Mouse (Mus musculus) layer of hippocampus, postnatal 14 days (tissue): ENCODE results near the gene Inha. TPM values are rescaled to one million over a fixed set of nuclear protein-coding genes. Genes with fewer than 3 reads are reported as not detected.

Experiments used
- DNase-seq, 2 experiments: peaks; one replicate each; pipeline ENCODE4 v3.0.0; 2021 to 2022; ENCODE audit warnings: low spot score in 2 of 2, mixed read lengths in 1 of 2
- total RNA-seq, 2 experiments: library from RNA; stranded (reverse); gene quantifications; 2 replicates each; pipeline ENCODE4 v1.2.3; 2021

Gene Inha
- total RNA-seq, 2 experiments from 2014 or later = 20.3 to 22.6 TPM

DNA sequence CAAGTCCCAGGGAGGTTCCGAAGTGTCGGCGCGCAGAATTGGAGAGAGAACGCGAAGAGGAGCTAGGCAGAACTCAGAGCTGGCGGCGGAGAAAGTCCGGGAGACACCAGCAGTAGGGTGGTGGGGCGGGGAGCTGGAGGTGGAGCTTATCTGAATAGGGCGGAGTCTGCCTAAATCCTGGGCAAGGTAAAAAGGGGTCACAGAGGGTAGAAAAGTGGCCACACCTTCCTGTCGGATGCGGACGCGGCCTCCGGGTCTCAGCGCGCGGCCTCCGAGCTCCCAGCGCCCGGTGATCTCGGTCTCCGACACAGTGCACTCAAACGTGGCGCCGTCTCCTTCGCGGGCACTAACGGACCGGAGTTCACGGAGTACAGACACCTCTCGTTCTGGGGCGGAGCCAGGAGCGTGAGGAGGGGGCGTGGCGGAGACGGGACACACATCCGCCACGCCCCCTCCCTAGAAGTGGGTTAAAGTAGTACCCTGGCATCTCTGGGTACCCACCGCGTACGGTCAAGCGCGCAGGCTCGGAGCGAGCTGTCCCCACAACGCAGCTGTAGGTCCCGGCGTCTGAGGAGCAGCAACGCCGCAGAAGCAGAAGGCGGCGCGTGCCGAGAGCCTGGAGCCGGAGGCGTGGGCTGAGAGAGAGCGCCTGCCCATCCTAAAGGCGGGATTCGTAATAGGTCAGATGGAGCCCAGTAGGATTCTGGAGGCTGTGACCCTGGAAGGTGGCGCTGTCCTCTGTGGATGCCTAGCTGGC, 19.3 kb upstream of the Inha start:
- peak; percentile 52 to 63 for DNase-seq

DNA sequence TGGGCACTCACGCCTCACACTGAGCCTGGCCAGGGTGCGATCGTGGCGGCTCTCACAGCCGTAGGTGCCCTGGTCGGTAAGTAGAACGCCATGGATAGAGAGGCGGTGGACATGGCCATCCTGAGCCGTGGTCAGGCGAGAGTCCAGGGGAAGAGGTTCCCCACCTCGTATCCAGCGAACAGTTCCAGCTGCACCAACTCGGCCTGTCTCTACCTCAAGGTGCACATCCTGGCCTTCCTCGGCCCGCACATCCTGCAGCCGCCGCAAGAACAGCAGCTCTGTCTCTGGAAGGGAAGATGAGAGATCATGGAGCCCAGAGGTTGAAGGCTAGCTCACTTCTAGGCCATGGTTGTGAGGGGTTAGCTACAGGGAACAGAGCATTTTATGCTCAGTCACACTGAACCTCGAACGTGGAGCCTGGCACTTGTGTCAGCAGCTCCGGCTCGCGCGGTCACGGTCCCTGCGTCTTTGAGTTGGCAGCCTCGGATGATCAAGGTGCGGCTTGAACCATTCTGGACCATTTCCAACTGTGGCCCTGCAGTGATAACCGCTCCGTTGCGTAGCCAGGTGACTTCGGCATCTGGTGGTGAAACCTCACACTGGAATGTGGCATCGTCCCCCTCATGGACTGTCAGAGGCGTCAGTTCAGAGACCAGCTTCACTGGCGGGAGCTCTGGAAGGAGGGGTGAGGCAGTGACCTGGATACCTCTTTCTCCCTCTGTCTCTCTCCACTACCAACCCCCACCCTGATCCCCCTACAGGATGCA, 15.9 kb upstream of the Inha start:
- no peak for DNase-seq

DNA sequence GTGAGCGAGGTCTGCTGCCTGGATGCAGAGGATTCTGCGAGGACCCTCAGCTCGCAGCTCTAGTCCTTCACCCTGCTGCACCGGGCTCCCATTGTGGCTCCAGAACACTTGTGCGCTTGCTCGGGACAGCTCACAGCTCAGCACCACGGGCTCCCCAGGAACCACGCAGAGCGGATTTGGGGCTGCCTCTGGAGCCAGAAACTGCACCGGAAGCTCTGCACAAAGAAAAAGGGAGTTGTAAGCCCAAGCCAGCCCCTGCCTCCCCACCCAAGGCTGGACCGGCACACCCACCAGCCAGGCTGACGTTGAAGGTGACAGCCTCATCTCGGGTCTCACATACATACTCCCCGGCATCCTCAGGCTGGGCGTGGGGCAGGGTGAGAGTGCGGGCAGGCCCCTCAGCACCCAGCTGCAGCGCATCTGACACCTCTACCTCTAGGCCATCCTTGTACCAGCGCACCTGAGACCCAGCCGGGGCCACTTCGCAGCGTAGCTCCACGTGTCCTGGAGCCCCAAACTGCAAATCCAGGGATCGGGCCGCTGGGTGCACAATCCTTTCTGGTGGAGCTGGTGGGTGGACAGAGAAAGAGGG, 14.2 kb upstream of the Inha start:
- DNase-seq = no peak

DNA sequence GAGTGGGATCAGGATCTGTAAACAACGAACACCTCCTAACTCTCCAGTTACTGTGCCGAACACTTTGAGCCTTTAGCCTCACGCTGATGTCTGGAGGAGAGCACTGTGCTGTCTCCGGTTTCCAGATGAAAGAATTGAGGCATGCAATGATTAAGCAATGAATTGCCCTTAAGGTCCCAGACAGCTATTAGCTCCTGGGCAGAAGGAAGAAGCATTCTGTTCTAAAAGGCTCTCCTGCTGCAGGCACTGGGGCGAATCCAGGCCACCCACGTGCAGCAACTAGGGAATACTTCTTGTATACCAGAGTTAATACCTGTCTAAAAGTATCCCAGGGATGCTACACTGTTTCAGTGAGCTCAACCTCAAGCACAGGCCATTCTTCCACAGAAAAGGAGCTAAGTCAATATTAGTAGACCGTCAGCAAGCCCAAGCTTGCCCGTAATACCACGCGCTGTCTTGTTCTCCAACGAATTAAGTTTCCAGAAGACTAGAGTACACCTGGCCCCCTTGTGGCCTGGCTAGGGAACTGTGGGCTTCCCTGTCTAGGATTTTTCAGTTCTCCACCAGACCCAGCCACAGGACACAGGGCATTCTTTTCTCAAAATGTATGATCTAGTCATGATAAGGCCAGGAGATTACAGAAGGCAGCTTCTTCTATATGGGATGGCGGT, 11.9 kb upstream of the Inha start:
- DNase-seq = no peak

DNA sequence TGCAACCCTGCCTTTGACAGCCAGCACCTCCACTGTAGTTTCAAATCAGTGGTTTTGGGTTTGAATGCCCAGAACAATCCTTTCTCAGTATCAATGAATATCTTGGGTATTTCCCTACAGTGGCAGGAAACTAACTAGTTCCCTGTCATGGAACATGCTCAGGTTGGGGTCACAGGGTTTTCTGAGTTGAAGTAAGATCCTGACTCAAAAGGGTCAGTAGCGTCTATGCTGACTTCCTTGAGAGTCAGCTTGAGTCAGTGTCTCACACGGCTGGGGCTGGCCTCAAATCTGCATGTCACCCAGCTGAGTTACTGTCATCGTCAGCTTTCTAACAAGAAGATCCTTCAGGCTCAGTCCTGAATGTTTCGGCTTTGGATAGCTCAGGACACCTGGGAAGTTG, 8.0 kb upstream of the Inha start:
- DNase-seq = no peak

DNA sequence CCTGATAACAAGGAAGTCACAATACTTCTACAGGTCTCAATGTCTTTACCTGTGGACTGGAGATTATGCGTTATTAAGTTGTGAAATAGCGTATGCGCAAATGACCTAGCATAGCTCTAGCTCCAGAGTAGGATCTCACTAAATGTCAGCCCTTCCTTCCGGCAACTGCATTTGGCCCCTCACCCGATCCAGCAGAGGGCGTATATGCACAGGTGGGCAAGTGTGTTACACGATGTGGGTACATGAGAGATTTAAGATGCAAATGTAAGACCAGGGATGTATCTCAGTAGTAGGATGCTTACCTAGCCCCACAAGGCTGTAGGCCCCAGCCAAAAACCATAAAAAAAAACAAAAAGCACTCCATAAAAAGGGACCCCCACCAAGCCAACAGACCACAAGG, 7.4 kb upstream of the Inha start:
- DNase-seq = no peak

DNA sequence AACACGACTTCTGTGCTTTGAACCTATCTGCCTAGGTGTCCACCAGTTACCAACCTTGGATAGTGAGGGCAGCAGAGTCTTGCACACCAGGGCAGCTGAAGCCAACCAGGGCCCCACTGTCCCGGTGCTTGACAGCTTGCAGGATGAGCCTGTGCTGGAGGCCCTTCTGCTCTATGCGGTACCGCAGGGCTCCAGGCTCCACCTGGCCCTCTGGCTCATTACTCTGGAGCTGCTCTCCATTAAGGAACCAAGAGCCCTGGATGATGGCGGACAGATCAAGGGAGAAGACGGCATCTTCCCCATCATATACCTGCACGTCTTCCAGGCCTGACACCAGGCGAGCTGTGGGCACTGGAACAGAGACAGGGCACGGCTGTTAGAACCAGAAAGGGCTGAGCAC, 5.0 kb upstream of the Inha start:
- DNase-seq = no peak

DNA sequence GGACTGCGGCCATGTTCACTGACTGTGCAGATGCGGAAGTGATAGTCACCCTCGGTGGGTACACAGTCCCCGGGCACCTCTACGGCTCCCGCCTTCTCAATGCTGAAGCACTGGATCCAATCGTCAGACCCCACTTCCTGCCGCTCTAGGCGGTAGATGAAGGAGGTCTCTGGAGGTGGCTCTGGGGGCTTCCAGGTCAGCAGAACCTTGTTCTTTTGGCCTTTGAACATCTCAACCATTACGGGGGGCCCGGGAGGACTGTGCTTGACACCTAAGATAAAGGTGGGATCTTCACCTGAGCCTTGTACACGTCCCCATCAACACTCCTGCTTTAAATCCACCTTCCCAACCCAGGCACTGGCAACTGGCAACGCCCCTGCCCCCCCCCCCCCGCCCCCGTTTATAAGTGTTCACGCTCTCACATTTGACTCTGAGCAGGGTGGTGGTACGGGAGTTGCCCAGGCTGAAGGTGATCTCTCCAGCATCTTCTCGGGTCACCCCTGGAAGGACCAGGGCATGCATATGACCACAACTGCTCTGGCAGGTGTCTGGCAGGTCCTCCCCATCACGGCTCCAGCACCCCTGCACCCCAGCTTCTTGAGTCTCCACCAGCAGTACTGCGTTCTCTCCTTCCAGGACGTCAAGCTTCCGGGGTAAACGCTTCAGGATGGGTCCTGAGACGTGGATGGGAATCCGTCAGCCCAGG, 3.8 kb upstream of the Inha start:
- DNase-seq = no peak

DNA sequence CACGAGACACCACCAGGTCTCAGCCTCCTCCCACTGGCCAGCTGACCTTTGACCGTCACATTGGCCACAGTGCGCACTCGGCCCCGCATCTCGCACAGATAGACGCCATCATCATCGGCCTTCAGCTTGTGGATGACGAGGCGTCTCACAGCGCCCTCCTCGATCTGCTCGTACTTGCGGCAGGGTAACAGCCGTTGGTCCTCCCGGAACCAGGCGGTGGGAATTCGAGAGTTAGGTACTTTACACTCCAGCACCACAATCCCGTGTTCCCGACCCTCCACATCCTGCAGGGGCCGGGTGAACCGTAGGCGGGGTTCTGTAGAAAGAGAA, 3.3 kb upstream of the Inha start:
- DNase-seq = no peak

DNA sequence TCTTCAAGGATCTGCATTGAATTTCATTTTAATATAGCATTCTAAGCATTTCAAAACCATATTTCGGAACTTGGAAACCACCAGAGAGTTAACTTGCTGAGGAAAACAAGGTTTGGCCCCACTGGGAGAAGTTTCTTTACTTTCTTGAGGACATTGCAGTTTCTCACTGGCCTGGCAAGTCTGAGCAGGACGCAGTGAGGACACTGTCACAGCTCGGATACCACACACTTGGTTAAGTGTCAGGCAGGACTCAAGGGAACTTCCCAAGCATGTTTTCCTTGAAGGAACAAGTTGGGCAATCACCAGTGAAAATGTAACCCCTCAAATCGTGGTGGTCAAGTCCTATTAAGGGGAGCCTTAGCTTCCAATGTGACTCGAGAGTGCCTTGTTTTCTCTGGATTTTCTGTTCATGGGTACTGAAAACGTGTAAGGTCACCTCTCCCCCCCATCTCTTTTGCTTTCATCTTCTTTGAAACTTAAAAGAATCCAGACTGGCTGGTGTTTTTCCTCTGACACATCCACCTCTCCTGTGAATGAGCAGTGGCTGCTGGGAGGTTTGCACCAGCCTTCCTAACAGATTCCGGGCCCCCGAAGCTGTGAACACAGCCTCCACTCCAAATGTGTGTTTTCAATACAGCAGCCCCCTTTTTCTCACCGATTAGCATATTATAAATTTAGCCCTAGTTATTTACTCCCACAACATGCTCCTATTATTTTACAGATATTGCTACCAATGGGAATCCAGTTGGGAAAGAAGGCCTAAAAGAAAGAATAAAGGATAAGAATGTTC, 2.4 kb upstream of the Inha start:
- peak in 1 of 2 experiments; percentile 72 for DNase-seq

DNA sequence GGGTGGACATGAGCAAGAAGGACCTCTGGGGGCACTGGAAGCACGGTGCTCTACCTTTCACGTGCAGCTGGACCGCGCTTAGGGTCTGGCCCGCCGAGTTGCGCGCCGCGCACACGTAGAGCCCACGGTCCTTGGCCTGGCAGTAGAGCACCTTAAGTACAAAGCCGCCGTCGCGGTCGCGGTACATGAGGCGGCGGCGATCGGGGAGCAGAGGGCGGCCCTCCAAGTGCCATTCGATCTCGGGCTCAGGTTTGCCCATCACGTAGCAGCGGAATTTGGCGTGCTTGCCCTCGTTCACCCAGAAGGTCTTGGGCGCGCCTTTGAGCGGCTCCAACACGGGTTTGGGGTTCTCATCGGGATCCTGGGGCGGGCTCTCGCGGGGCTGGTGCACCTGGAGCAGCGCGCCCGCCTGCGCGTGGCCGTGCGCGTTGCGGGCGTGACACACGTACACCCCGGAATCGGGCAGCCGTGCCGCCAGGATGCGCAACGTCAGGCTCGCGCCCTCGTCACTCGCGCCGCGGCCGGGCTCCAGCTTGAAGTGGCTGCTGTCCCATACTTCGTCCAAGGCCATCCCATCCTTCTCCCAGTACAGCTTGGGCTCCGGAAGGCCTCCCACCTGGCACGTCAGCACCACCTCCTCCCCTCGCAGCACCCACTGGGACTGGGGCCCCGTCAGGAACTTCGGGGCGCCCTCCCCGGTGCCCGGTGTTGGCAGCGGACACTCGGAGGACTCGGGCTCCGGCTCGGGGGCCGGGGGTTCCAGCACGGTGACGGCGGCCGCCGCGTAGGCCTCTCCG, 1.5 kb upstream of the Inha start:
- peak; percentile 71 to 77 for DNase-seq

DNA sequence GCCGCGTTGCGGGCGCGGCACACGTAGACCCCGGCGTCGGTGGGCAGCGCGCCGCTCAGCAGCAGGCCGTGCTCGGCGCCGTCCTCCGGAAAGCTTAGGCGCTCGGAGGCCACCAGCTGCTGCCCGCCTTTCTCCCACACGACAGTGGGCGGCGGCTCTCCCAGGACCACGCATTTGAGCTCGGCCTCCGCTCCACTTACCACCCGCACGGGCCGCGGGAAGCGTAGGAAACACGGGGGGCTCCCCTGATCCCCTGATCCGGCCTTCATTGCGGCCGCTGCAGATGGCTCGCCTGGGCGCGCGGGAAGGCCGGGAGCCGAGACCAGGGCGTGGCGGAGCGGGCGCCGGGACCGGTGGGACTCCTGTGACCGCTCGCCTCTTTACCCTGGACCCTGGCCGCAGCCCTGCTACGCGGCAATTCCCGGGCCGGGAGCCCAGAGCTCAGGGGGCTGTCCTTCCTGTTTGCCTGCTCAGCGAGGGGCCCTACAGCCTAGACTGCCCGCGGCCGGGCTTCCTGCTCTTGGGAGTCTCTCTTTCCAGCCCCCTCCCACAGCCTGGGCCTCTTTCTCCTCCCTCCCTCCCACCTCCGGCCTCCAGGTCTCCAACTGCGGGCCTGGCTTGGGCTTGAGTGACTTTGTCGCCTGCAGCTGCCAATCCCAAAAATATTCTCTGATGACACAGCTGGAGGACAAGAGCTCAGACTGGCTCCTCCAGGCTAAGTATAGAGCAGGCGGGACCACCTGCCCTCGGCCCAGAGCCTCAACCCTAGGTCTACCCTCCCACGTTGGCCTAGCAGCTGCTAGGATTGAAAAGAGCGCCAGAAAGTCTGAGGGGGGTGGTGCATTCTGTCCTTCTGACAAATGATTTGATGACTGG, 683 bp upstream of the Inha start, which contains the start of gene Obsl1:
Obsl1 (minus strand) TSS at position 497 of the 876 bp plus-strand sequence.
- peak in 1 of 2 experiments; percentile 48 for DNase-seq

DNA sequence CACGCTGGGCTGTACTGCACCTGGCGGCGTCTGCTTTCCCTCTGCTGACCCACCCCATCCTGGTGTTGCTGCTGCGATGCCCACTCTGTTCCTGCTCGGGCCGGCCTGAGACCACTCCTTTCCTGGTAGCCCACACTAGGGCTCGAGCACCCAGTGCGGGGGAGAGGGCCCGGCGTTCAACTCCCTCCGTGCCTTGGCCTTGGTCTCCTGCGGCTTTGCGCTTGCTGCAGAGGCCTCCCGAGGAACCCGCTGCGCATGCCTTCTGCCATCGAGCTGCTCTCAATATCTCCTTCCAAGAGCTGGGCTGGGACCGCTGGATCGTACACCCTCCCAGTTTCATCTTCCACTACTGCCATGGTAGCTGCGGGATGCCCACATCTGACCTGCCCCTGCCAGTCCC, 2.7 kb downstream of the Inha start:
- DNase-seq = no peak

DNA sequence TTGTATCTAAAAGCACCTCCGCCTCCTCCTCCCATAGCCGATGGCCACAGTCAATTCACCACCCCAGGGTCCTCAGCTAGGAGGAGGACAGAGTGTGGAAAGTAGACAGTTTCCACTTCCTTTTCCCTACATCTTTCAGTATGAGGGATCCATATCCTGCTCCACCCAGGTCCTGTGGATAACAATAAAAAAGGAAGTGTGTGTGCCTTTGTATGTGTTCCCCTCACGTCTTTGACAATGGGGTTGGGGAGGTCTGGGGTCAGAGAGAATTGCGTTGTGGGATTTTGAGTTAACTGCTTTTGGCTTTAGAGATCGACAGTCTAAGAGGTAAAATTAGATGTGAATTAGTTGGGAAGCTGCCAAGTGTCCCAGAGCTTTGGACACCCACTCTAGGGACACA, 3.3 kb downstream of the Inha start:
- no peak for DNase-seq

DNA sequence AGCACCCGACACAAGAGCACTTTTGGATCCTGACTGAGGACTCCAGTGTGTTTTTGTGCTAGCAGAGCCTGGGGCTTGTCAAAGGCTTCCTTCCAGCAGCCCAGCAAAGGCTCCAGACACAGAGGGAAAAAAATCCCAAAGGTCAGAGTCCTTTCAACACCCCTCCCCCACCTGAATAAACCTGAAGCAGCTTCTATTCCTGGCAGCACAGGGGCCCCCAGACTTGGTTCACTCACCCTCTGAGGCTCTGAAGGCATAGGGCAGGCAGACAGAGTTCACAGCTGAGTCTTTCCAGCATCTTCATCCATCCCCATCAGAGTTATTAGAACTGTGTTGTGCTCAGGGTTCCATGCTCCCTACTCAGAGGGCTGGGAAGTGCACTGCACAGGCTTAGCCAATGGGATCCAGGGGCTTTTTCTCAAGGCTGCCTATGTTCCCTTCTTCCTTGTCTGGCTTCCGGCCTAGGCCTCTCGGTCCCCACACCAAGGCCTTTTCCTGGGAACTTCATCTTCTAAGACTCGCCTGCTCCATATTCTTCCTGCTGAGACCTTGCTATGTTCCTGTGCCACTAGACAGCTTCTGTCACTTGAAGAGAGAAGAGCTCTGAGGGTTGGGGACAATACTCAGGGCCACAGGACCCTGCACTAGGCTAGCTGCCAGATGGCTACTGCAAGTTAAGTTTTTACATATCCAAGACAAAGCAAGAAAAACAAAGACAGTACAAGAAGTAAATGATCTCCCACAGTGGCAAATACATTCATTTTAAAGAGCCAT, 4.7 kb downstream of the Inha start:
- DNase-seq = no peak

DNA sequence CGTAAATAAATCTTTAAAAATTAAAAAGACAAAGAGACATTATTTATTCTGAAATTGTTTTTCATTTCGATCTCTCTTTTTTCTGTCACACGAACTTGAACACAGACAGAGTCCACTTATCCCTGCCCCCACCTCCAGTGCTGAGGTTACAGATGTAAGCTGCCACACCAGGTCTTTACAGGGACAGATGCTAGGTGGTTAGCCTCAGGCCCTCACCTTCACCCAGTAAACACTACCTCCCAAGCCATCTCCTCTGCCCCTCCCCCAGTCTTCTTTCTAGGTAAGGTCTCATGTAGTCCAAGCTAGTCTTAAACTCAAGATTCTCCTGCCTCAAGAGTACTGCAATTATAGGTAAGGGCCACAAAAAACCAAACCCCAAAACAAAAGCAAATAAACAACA, 5.7 kb downstream of the Inha start:
- DNase-seq = no peak

DNA sequence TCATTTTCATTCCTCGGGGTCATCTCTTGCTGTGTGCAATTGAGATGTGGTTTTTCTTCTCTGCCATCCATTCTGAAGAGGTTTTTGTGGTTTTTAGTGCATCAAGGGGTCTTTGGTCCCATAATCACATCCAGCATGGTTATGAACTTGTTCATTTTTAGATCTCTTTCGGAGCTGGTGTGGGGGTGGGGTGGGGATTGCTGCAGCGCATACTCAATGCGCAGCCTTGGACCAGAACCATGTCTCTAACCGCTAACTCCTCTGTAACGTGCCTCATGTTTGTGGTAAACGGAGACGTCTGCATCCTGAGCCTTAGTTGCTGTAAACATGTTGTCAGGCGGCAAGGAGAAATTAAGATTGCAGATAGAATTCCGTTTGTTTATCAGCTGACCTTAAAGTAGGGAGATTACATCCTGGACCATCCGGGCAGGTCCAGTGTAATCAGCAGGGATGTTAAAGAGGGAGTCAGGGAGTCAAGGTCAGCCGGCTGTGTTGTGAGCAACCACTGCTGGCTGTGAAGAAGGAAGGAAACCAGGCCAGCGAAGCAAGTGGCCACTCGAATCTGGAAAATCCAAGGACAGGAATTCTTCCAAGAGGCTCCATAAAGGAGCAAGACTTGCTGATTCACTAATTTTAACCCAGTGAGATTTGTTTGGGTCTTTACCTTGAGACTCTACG, 10.0 kb downstream of the Inha start:
- DNase-seq = no peak
